Mouse (Mus musculus) ES-Bruce4 (cell line): ENCODE data around the gene Rnf187.

ENCODE experiments used
- CTCF ChIP-seq: IDR thresholded peaks from one replicate; pipeline ENCODE4 v1.8.1; 2011; ENCODE audit warnings: low read depth, low read length
- EP300 ChIP-seq: IDR thresholded peaks from 2 replicates; pipeline ENCODE4 v1.6.1; 2011; ENCODE audit warnings: low read depth, low read length; ENCODE audit not compliant: insufficient read depth

- TF ChIP-seq EP300 (peak; percentile 80; the same call in 1 of the 2 replicates), CTCF (no peak)
Measured at GRCm38 (mm10) chr11:58938322-58939087, at the start of gene Rnf187.
